Mouse (Mus musculus) thymus, postnatal 10 days (tissue): ENCODE data around the gene Cyp19a1.

Experiments used
- DNase-seq, 2 experiments: peaks; one replicate each; pipeline ENCODE4 v3.0.0; 2021; ENCODE audit warnings: low spot score in 2 of 2

The Cyp19a1 gene

DNA sequence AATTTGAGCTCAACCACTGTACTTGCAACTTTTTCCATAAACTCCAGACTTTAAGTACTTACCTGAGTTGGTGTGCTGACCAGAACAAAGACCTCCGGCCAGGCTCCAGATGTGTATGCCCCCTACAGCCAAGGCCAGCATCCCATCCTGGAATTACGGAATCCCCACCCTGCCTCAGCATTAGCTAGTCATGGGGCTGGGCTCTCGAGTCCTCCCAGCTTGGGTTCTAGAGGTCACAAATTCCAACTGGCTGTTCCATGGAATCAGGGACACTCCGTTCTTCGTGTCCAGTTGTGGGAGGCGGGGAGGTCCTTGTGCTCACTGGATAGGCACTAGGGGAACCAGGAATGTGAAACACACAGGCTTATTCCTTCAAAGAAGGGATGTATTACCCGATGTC lies at the start of gene Cyp19a1:
Cyp19a1 (minus strand) TSS at position 101 of the 400 bp plus-strand sequence.
- no peak for DNase-seq

- DNase-seq: no peak
These were observed 48.5 kb upstream of the Cyp19a1 start for GRCm38 (mm10) chr9:54316363-54316762.

- no peak for DNase-seq
These were observed 40.9 kb upstream of the Cyp19a1 start for GRCm38 (mm10) chr9:54308751-54309358.

DNA sequence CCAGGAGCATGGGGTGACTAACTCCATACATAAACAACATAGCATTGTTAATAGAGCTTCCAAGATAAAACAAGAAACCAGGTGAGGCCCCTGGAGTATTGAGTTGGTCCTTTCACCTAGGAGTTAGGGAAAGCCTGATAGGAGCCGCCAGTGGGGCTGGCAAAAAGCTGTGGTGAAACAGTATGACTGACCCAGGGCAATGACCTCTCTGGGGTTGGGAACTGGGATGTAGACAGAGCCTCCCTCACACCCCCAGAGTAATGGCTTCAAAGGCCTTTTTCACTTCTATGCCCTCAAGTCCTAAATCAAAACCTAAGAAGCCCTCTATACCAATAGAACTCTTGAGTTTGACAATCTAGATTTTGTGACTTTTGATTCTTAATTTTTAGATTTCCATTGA lies 40.3 kb upstream of the Cyp19a1 start:
- no peak for DNase-seq

- no peak for DNase-seq
These were observed 33.3 kb upstream of the Cyp19a1 start for GRCm38 (mm10) chr9:54301255-54301654.

- no peak for DNase-seq
These were observed 31.9 kb upstream of the Cyp19a1 start for GRCm38 (mm10) chr9:54299792-54300191.

GRCm38 (mm10) chr9:54299389-54299788 lies 31.5 kb upstream of the Cyp19a1 start:
- no peak for DNase-seq

DNA sequence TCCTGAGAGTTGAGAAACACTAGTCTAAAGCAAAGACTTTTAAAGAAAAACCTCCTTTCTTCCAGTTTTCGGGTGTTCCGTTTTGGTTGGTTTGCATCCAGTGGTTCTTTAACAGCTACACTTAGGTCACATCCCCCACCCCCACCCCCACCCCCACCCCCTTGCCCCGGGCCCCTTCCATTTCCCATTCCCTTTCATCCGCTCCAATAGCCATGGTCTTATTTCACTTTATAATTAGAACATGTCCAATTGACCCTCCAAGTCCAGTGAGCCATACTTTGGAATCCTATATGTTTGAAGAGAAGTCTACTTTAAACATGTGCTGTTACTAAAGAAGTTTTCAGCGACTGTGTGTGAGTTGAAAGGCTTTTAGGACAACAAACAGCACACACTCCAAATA lies 19.9 kb upstream of the Cyp19a1 start:
- DNase-seq: no peak

- DNase-seq: no peak
These were observed 18.5 kb upstream of the Cyp19a1 start, which contains the start of gene Gldn for GRCm38 (mm10) chr9:54286331-54286987. Gene Gldn, plus strand, starts transcription at chr9:54286486.

DNA sequence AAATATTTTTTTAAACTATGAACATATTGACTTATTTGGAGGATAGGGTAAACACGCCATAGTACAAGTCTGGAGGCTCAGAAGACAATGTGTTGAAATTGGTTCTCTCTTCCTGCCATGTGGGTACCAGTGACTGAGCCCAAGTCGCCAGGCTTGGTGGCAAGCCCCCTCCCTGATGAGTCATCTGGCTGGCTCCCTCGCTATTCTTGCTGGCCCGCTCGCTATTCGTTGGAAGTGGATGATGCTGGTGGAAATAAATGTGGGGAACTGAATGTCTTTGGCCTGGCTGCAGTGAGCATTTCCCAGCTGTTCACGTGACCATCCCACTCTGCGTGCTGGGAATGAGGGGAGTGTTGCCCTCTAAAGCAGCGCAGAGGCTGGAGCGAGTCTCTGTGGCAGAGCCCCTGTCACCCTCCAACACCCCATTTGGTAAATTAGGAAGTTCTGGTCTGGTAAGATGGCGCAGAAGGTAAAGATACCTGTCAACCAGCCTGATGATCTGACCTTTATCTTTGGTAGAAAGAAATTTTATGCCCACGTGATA lies 11.2 kb upstream of the Cyp19a1 start:
- DNase-seq: no peak

- DNase-seq: no peak
These were observed 7.4 kb upstream of the Cyp19a1 start for GRCm38 (mm10) chr9:54275283-54275682.

GRCm38 (mm10) chr9:54270889-54271288 lies 3.0 kb upstream of the Cyp19a1 start:
- no peak for DNase-seq

DNA sequence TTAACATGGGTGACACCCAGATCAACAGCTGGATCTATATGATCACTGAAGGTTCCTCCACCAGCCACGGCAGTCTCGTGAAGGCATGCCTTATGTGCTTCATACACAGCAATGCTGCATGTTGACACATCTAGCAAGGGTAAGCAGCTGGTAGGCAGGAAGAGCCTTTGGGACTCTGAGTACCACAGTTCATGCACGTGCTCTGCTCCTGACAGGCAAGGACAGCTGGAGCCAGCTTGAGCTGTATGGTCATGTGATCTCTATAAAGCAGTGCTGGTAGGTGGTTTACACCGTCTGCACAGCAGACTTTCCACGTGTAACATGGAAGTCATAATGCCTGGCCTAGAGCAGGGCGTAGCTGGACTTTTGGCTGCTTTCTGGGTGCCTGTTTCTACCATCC lies 2.1 kb upstream of the Cyp19a1 start:
- DNase-seq: no peak

- DNase-seq: no peak
These were observed 3.2 kb downstream of the Cyp19a1 start for GRCm38 (mm10) chr9:54264754-54265153.

GRCm38 (mm10) chr9:54244869-54245665 lies 22.8 kb downstream of the Cyp19a1 start:
- no peak for DNase-seq

- no peak for DNase-seq
These were observed 40.3 kb downstream of the Cyp19a1 start for GRCm38 (mm10) chr9:54227580-54227979.

- DNase-seq: no peak
These were observed 51.4 kb downstream of the Cyp19a1 start for GRCm38 (mm10) chr9:54216511-54216910.

- no peak for DNase-seq
These were observed 53.0 kb downstream of the Cyp19a1 start for GRCm38 (mm10) chr9:54214881-54215280.

GRCm38 (mm10) chr9:54194790-54195189 lies 73.1 kb downstream of the Cyp19a1 start:
- DNase-seq: no peak

DNA sequence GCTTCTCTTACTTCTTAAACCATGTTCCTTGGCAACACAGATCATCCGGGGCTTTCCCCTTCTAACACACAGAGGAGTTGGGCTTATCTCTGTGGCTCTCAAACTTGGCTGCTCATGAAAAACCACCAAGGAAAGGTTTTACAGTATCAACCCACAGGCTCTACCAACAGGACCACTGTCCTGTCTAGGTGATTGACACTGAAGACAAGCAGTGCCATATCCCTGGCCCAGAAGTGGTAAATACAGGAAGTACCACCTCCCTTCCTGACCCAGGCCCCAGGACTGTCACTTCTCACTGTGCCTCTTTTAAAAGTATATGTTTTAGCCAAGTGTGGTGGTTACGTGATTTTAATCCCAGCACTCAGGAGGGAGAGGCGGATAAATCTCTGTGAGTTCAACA lies 76.5 kb downstream of the Cyp19a1 start:
- DNase-seq: no peak

DNA sequence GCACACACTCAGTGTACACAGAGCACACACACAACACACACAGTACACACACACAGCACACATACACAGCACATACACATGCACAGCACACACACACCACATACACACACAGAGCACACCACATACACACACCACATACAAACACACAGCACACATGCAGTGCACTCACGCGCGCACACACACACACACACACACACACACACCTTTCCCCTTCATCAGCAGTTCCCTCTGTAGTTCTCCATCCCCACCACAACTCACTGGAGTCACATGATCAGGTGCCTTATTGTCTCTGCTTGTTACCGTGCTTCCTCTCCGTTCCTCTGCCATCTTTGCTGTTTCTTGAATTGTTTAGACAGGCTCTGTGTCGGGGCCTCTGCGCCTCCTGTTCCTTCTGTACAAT lies 85.4 kb downstream of the Cyp19a1 start:
- DNase-seq: no peak

DNA sequence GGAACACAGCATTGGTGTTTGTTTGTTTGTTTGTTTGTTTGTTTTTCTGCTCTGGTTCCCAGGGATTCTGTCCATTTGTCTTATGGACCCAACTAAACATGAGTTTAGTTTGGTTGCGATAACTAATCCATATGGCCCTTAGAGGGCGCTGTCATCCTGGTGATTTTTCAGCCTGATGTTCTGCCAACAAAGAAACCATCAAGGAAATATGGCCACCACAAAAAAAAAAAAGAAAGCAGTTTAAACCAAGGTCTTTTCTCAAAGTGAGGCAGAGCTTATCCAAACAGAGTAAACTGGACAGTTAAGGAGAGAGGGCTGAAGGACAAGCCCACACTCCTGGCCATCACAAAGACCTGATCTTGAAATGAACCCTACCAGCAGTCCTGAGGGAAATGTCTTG lies 86.6 kb downstream of the Cyp19a1 start:
- no peak for DNase-seq

GRCm38 (mm10) chr9:54180216-54180615 lies 87.7 kb downstream of the Cyp19a1 start:
- DNase-seq: no peak
